Mouse (Mus musculus): Measurements from ENCODE around the gene Olfr455. TPM values are rescaled to one million over a fixed set of nuclear protein-coding genes. Genes with fewer than 3 reads are reported as not detected.

The Olfr455 gene
- not detected for polyA plus RNA-seq (2014; fragmentation: Illumina TruSeq; extraction: RNeasy Lipid Tissue Mini Kit (QIAGEN cat#74804); ENCODE audit: low read depth, low replicate concordance)

DNA sequence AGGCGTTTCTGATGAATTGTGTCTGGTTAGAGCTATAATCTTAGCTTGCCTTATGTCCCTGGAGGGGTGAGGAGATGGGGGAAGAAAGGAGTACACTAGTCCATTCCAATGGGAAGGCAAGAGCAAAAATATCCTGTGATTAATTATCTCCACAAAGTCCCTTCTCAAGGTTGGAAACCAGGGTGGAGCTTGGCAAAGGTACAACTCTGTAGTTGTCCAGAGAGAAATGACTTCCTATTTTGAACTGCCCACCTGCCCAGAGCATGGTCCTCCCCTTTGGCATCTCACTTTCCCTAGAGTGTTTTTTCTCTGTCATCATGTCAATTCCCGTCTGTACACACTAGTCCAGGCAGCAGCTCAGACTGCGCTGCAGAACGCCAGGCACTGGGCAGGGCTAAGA is at the start of gene Olfr455:
Olfr455 (minus strand) TSS at position 127 of the 400 bp plus-strand sequence.

DNA sequence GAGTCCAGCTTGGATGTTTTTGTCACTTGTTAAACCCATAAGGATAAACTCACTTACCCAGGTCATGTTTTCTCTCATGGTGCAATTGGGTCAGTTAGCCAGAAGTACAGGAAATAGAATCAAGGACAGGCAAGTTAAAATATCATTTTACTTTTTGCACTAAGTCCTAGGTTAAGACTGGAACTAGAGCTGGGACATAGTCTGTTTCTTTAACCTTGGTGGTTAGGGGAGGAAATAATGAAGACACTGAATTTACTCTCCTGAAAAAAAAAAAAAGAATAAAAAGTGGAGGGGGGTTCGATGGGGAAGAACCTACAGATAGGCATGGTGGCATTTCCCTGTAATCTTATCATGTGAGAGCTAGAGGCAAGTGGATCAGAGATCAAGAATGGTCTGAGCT is 60.3 kb downstream of the Olfr455 start, which contains the start of gene Olfr456:
Olfr456 (minus strand) TSS at position 101 of the 400 bp plus-strand sequence.

Other genes with a start within 250 kb of the Olfr455 start
- not detected for gene Fam131b, start 222.9 kb downstream of the Olfr455 start, polyA plus RNA-seq (2014; fragmentation: Illumina TruSeq; extraction: RNeasy Lipid Tissue Mini Kit (QIAGEN cat#74804); ENCODE audit: low read depth, low replicate concordance)
- gene Zyx, start 198.0 kb downstream of the Olfr455 start, polyA plus RNA-seq (2014; fragmentation: Illumina TruSeq; extraction: RNeasy Lipid Tissue Mini Kit (QIAGEN cat#74804); ENCODE audit: low read depth, low replicate concordance): 3.2 TPM
- gene Epha1, start 174.3 kb downstream of the Olfr455 start, polyA plus RNA-seq (2014; fragmentation: Illumina TruSeq; extraction: RNeasy Lipid Tissue Mini Kit (QIAGEN cat#74804); ENCODE audit: low read depth, low replicate concordance): 4.6 TPM
- not detected for gene Tas2r143, start 147.3 kb downstream of the Olfr455 start, polyA plus RNA-seq (2014; fragmentation: Illumina TruSeq; extraction: RNeasy Lipid Tissue Mini Kit (QIAGEN cat#74804); ENCODE audit: low read depth, low replicate concordance)
- gene Tas2r135, start 142.2 kb downstream of the Olfr455 start, polyA plus RNA-seq (2014; fragmentation: Illumina TruSeq; extraction: RNeasy Lipid Tissue Mini Kit (QIAGEN cat#74804); ENCODE audit: low read depth, low replicate concordance): not detected
- not detected for gene Tas2r126, start 113.1 kb downstream of the Olfr455 start, polyA plus RNA-seq (2014; fragmentation: Illumina TruSeq; extraction: RNeasy Lipid Tissue Mini Kit (QIAGEN cat#74804); ENCODE audit: low read depth, low replicate concordance)
- not detected for gene Olfr458, start 82.4 kb downstream of the Olfr455 start, polyA plus RNA-seq (2014; fragmentation: Illumina TruSeq; extraction: RNeasy Lipid Tissue Mini Kit (QIAGEN cat#74804); ENCODE audit: low read depth, low replicate concordance)
- gene Olfr457, start 71.3 kb downstream of the Olfr455 start, polyA plus RNA-seq (2014; fragmentation: Illumina TruSeq; extraction: RNeasy Lipid Tissue Mini Kit (QIAGEN cat#74804); ENCODE audit: low read depth, low replicate concordance): not detected
- not detected for gene Olfr456, start 60.4 kb downstream of the Olfr455 start, polyA plus RNA-seq (2014; fragmentation: Illumina TruSeq; extraction: RNeasy Lipid Tissue Mini Kit (QIAGEN cat#74804); ENCODE audit: low read depth, low replicate concordance)
- gene Tcaf3, start 50.1 kb upstream of the Olfr455 start, polyA plus RNA-seq (2014; fragmentation: Illumina TruSeq; extraction: RNeasy Lipid Tissue Mini Kit (QIAGEN cat#74804); ENCODE audit: low read depth, low replicate concordance): not detected
- 0.58 TPM for gene Tcaf2, start 97.7 kb upstream of the Olfr455 start, polyA plus RNA-seq (2014; fragmentation: Illumina TruSeq; extraction: RNeasy Lipid Tissue Mini Kit (QIAGEN cat#74804); ENCODE audit: low read depth, low replicate concordance)
- 2.4 TPM for gene Tcaf1, start 162.5 kb upstream of the Olfr455 start, polyA plus RNA-seq (2014; fragmentation: Illumina TruSeq; extraction: RNeasy Lipid Tissue Mini Kit (QIAGEN cat#74804); ENCODE audit: low read depth, low replicate concordance)
- gene Olfr453, start 191.8 kb upstream of the Olfr455 start, polyA plus RNA-seq (2014; fragmentation: Illumina TruSeq; extraction: RNeasy Lipid Tissue Mini Kit (QIAGEN cat#74804); ENCODE audit: low read depth, low replicate concordance): not detected
- gene Olfr38, start 208.8 kb upstream of the Olfr455 start, polyA plus RNA-seq (2014; fragmentation: Illumina TruSeq; extraction: RNeasy Lipid Tissue Mini Kit (QIAGEN cat#74804); ENCODE audit: low read depth, low replicate concordance): not detected
- gene Olfr452, start 237.5 kb upstream of the Olfr455 start, polyA plus RNA-seq (2014; fragmentation: Illumina TruSeq; extraction: RNeasy Lipid Tissue Mini Kit (QIAGEN cat#74804); ENCODE audit: low read depth, low replicate concordance): not detected

Data from liver, adult 10 weeks (tissue).